Mouse (Mus musculus) kidney, adult 2 months (tissue): ENCODE results near the gene Ccdc9b.

Source experiments
- CTCF ChIP-seq: fragments of 200-500 bp; conservative IDR thresholded peaks from 2 replicates; pipeline ENCODE4 v1.5.1; 2011; ENCODE audit warnings: low read depth, mild to moderate bottlenecking, control low read depth, low read length, moderate library complexity, mixed read lengths; ENCODE audit not compliant: insufficient read depth, insufficient read length
- POLR2A ChIP-seq: fragments of 200-500 bp; IDR thresholded peaks from one replicate; pipeline ENCODE4 v1.6.1; 2011; ENCODE audit warnings: low read depth, low read length, control low read depth

- TF ChIP-seq POLR2A (no peak), CTCF (no peak)
Measured at GRCm38 (mm10) chr2:118778418-118778817, 16.0 kb upstream of the Ccdc9b start.
